Mouse (Mus musculus): Measurements from ENCODE around the gene Vmn1r12. TPM values are rescaled to one million over a fixed set of nuclear protein-coding genes. Genes with fewer than 3 reads are reported as not detected.
"Not testable (repeated sequence)": the region's sequence is repeated elsewhere in the genome, so short reads cannot be mapped to it uniquely, and the experiment has no call there.

Vmn1r12 gene
- total RNA-seq (2021), result not detected
- long read RNA-seq, experiment 1, result 0 reads
- long read RNA-seq, experiment 2, result 0 reads

- DNase-seq, result no peak
Measured at GRCm38 (mm10) chr6:57156619-57157018, at the start of gene Vmn1r12. Vmn1r12 (plus strand) TSS chr6:57156919.

GRCm38 (mm10) chr6:57109154-57109553 lies 47.6 kb upstream of the Vmn1r12 start, which contains the start of gene Vmn1r10:
Vmn1r10 (plus strand) TSS chr6:57109454.
- DNase-seq, result no peak

- DNase-seq, result no peak
Measured at GRCm38 (mm10) chr6:57133155-57133554, 23.6 kb upstream of the Vmn1r12 start, which contains the start of gene Vmn1r11. Vmn1r11 (plus strand) TSS chr6:57133455.

GRCm38 (mm10) chr6:57190016-57190415 lies 33.3 kb downstream of the Vmn1r12 start:
- not testable (repeated sequence) for DNase-seq

GRCm38 (mm10) chr6:57202990-57203389 lies 46.3 kb downstream of the Vmn1r12 start, which contains the start of gene Vmn1r13:
Vmn1r13 (plus strand) TSS chr6:57203290.
- DNase-seq, result not testable (repeated sequence)

Other genes with a start within 250 kb of the Vmn1r12 start
- gene Nt5c3, start 233.0 kb upstream of the Vmn1r12 start, total RNA-seq (2021), result 10 to 100 TPM; 50.8 to 60.3 TPM
- gene Vmn1r4, start 232.9 kb upstream of the Vmn1r12 start, total RNA-seq (2021), result under 1 TPM; 0.20 to 0.23 TPM
- not detected for gene Vmn1r5, start 186.6 kb upstream of the Vmn1r12 start, total RNA-seq (2021)
- gene Vmn1r6, start 159.7 kb upstream of the Vmn1r12 start, total RNA-seq (2021), result not detected
- gene Vmn1r7, start 131.6 kb upstream of the Vmn1r12 start, total RNA-seq (2021), result not detected
- not detected for gene Vmn1r8, start 124.6 kb upstream of the Vmn1r12 start, total RNA-seq (2021)
- not detected for gene Vmn1r9, start 90.1 kb upstream of the Vmn1r12 start, total RNA-seq (2021)
- gene Vmn1r10, start 47.5 kb upstream of the Vmn1r12 start, total RNA-seq (2021), result not detected
- gene Vmn1r11, start 23.5 kb upstream of the Vmn1r12 start, total RNA-seq (2021), result not detected
- not detected for gene Vmn1r13, start 46.4 kb downstream of the Vmn1r12 start, total RNA-seq (2021)
- not detected for gene Vmn1r14, start 74.8 kb downstream of the Vmn1r12 start, total RNA-seq (2021)
- gene Vmn1r15, start 101.0 kb downstream of the Vmn1r12 start, total RNA-seq (2021), result not detected
- gene Vmn1r16, start 172.6 kb downstream of the Vmn1r12 start, total RNA-seq (2021), result not detected
- not detected for gene Vmn1r17, start 206.8 kb downstream of the Vmn1r12 start, total RNA-seq (2021)
- not detected for gene Vmn1r18, start 238.9 kb downstream of the Vmn1r12 start, total RNA-seq (2021)
- not detected for gene Vmn1r19, start 246.9 kb downstream of the Vmn1r12 start, total RNA-seq (2021)